Mouse (Mus musculus): ENCODE measurements at regions not wholly inside any gene's neighbourhood (a gene's known extent, or its start where the extent isn't known, plus 50 kb on each side); places are given as distances from the start of the nearest gene placed in this dataset.

GRCm38 (mm10) chr5:82472146-82472545 lies 882.8 kb downstream of the Tecrl start:
- Histone ChIP-seq H3K4me1 (no peaks in the 10 kb centered on the region), H3K27me3 (replicated peaks) (no peaks in the 10 kb centered on the region), H3K4me3 (no peak overlapping the region), H3K27ac (no peak overlapping the region), H3K9me3 (no peaks in the 10 kb centered on the region), H3K36me3 (replicated peaks) (no peaks in the 10 kb centered on the region), H3K4me2 (no peak overlapping the region), H3K9ac (no peak overlapping the region)
- WGBS, result 83% methylated on average over 2 of the region's 2 CpGs
- ATAC-seq (replicated peaks), result peak; percentile 71

- Histone ChIP-seq H3K9me3 (no peaks in the 10 kb centered on the region), H3K9ac (no peak overlapping the region), H3K27me3 (replicated peaks) (no peaks in the 10 kb centered on the region), H3K4me1 (no peaks in the 10 kb centered on the region), H3K36me3 (replicated peaks) (no peaks in the 10 kb centered on the region), H3K4me2 (no peak overlapping the region), H3K27ac (no peak overlapping the region), H3K4me3 (no peak overlapping the region)
- ATAC-seq (replicated peaks), result no peak
- WGBS, result 94% methylated on average over 2 of the region's 2 CpGs
Measured at GRCm38 (mm10) chr5:82464272-82464671, 890.7 kb downstream of the Tecrl start.

GRCm38 (mm10) chr5:82441288-82441687 lies 913.7 kb downstream of the Tecrl start:
- no peak overlapping the region for H3K4me2 ChIP-seq
- no peak for ATAC-seq (replicated peaks)

GRCm38 (mm10) chr5:82440126-82440525 lies 914.9 kb downstream of the Tecrl start:
- Histone ChIP-seq H3K4me3 (no peak overlapping the region), H3K4me1 (no peaks in the 10 kb centered on the region), H3K9ac (no peak overlapping the region), H3K36me3 (replicated peaks) (no peaks in the 10 kb centered on the region), H3K27me3 (replicated peaks) (no peaks in the 10 kb centered on the region), H3K4me2 (no peak overlapping the region), H3K9me3 (no peaks in the 10 kb centered on the region), H3K27ac (no peak overlapping the region)
- ATAC-seq (replicated peaks), result no peak
- whole genome bisulfite sequencing, result 81% methylated on average over 2 of the region's 2 CpGs

More at GRCm38 (mm10) chr5:82441288-82441687, 913.7 kb downstream of the Tecrl start:
- WGBS, result 65% methylated on average over 4 of the region's 4 CpGs
- Histone ChIP-seq H3K27me3 (replicated peaks) (no peaks in the 10 kb centered on the region), H3K4me3 (no peak overlapping the region), H3K36me3 (replicated peaks) (no peaks in the 10 kb centered on the region), H3K4me1 (no peaks in the 10 kb centered on the region), H3K9me3 (no peaks in the 10 kb centered on the region), H3K9ac (no peak overlapping the region), H3K27ac (no peak overlapping the region)

GRCm38 (mm10) chr5:82420396-82420795 lies 934.6 kb downstream of the Tecrl start:
- ATAC-seq (replicated peaks), result no peak
- no peaks in the 10 kb centered on the region for H3K9me3 ChIP-seq
- no peak overlapping the region for H3K4me3 ChIP-seq
- no peaks in the 10 kb centered on the region for H3K36me3 ChIP-seq (replicated peaks)
- no peak overlapping the region for H3K4me2 ChIP-seq
- H3K9ac ChIP-seq, result no peak overlapping the region
- H3K27ac ChIP-seq, result no peak overlapping the region
- H3K4me1 ChIP-seq, result no peaks in the 10 kb centered on the region
- H3K27me3 ChIP-seq (replicated peaks), result no peaks in the 10 kb centered on the region

GRCm38 (mm10) chr5:82396632-82397234 lies 958.3 kb downstream of the Tecrl start:
- WGBS, result 68% methylated on average over 5 of the region's 5 CpGs
- Histone ChIP-seq H3K36me3 (replicated peaks) (no peaks in the 10 kb centered on the region), H3K27me3 (replicated peaks) (no peaks in the 10 kb centered on the region), H3K27ac (no peak overlapping the region), H3K4me2 (no peak overlapping the region), H3K4me3 (no peak overlapping the region), H3K9me3 (no peaks in the 10 kb centered on the region), H3K9ac (no peak overlapping the region), H3K4me1 (no peaks in the 10 kb centered on the region)
- ATAC-seq (replicated peaks), result no peak

- H3K27me3 ChIP-seq (replicated peaks), result no peaks in the 10 kb centered on the region
- H3K9me3 ChIP-seq, result no peaks in the 10 kb centered on the region
- no peak overlapping the region for H3K9ac ChIP-seq
- no peaks in the 10 kb centered on the region for H3K4me1 ChIP-seq
- no peak overlapping the region for H3K27ac ChIP-seq
- ATAC-seq (replicated peaks), result no peak
- no peak overlapping the region for H3K4me3 ChIP-seq
- H3K36me3 ChIP-seq (replicated peaks), result no peaks in the 10 kb centered on the region
- WGBS, result 69% methylated on average over 3 of the region's 3 CpGs
- H3K4me2 ChIP-seq, result no peak overlapping the region
Measured at GRCm38 (mm10) chr5:82361624-82362023, 993.4 kb downstream of the Tecrl start.

GRCm38 (mm10) chr5:82356336-82356735 lies 998.7 kb downstream of the Tecrl start:
- Histone ChIP-seq H3K4me1 (no peaks in the 10 kb centered on the region), H3K4me3 (no peak overlapping the region), H3K36me3 (replicated peaks) (no peaks in the 10 kb centered on the region), H3K9me3 (no peaks in the 10 kb centered on the region), H3K9ac (no peak overlapping the region), H3K27ac (no peak overlapping the region), H3K27me3 (replicated peaks) (no peaks in the 10 kb centered on the region), H3K4me2 (no peak overlapping the region)
- WGBS, result 87% methylated on average over 5 of the region's 5 CpGs
- ATAC-seq (replicated peaks), result no peak

- H3K36me3 ChIP-seq (replicated peaks), result no peaks in the 10 kb centered on the region
- H3K4me3 ChIP-seq, result no peak overlapping the region
- H3K4me2 ChIP-seq, result no peak overlapping the region
- 91% methylated on average over 2 of the region's 2 CpGs for WGBS
- H3K9me3 ChIP-seq, result no peaks in the 10 kb centered on the region
- H3K4me1 ChIP-seq, result no peaks in the 10 kb centered on the region
- H3K27ac ChIP-seq, result no peak overlapping the region
- H3K9ac ChIP-seq, result no peak overlapping the region
- no peaks in the 10 kb centered on the region for H3K27me3 ChIP-seq (replicated peaks)
- no peak for ATAC-seq (replicated peaks)
Measured at GRCm38 (mm10) chr5:82351089-82351488, 1003.9 kb downstream of the Tecrl start.

GRCm38 (mm10) chr5:82346672-82347071 lies 1008.3 kb downstream of the Tecrl start:
- no peak overlapping the region for H3K9ac ChIP-seq
- no peaks in the 10 kb centered on the region for H3K4me1 ChIP-seq
- H3K4me2 ChIP-seq, result no peak overlapping the region
- ATAC-seq (replicated peaks), result peak; percentile 73
- no peaks in the 10 kb centered on the region for H3K36me3 ChIP-seq (replicated peaks)
- no peak overlapping the region for H3K27ac ChIP-seq
- H3K9me3 ChIP-seq, result no peaks in the 10 kb centered on the region
- no peak overlapping the region for H3K4me3 ChIP-seq
- 8% methylated on average over 7 of the region's 7 CpGs for WGBS
- H3K27me3 ChIP-seq (replicated peaks), result no peaks in the 10 kb centered on the region

- Histone ChIP-seq H3K4me3 (no peak overlapping the region), H3K9me3 (no peaks in the 10 kb centered on the region), H3K9ac (no peak overlapping the region), H3K27ac (no peak overlapping the region), H3K4me1 (no peaks in the 10 kb centered on the region), H3K27me3 (replicated peaks) (no peaks in the 10 kb centered on the region), H3K36me3 (replicated peaks) (no peaks in the 10 kb centered on the region), H3K4me2 (no peak overlapping the region)
- no peak for ATAC-seq (replicated peaks)
- WGBS, result 83% methylated on average over 4 of the region's 4 CpGs
Measured at GRCm38 (mm10) chr5:82324354-82324753, 1030.6 kb downstream of the Tecrl start.

GRCm38 (mm10) chr5:82319709-82320333 lies 1035.2 kb downstream of the Tecrl start:
- Histone ChIP-seq H3K9ac (no peak overlapping the region), H3K27ac (no peak overlapping the region), H3K4me3 (no peak overlapping the region), H3K36me3 (replicated peaks) (no peaks in the 10 kb centered on the region), H3K4me2 (no peak overlapping the region), H3K27me3 (replicated peaks) (no peaks in the 10 kb centered on the region), H3K4me1 (no peaks in the 10 kb centered on the region), H3K9me3 (no peaks in the 10 kb centered on the region)
- ATAC-seq (replicated peaks), result no peak
- 98% methylated on average over 1 of the region's 1 CpGs for whole genome bisulfite sequencing

GRCm38 (mm10) chr5:82312054-82312453 lies 1042.9 kb downstream of the Tecrl start:
- H3K4me1 ChIP-seq, result peaks cover 3% of the 10 kb centered on the region; the same call in 1 of the 2 replicates
- H3K27me3 ChIP-seq (replicated peaks), result no peaks in the 10 kb centered on the region
- H3K9me3 ChIP-seq, result no peaks in the 10 kb centered on the region
- H3K4me2 ChIP-seq, result peak overlapping the region; percentile 22
- no peaks in the 10 kb centered on the region for H3K36me3 ChIP-seq (replicated peaks)
- no peak for ATAC-seq (replicated peaks)
- 9% methylated on average over 6 of the region's 6 CpGs for WGBS
- H3K4me3 ChIP-seq, result no peak overlapping the region
- no peak overlapping the region for H3K27ac ChIP-seq
- H3K9ac ChIP-seq, result no peak overlapping the region
